Mouse (Mus musculus): Measurements from ENCODE around the gene L3hypdh.

DNA sequence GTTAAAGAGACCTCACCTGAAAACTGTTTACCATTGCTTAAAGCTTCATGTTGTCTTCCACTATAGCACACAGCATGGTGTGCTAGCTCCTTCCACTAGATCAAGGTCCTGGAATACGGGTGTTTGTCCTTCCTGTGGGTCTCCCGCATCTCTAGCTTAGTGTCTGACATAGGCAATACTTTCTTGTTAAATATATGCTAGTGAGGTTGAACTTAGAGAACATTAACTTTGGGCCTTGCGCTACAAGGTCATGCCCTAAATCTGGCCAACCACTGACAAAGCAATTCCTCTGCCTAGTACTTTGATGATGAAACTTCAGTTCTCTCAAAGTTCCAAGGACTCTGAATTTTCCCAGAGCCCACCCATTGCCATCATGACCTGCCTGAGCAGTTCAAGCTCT is 7.0 kb downstream of the L3hypdh start:
- TF ChIP-seq POLR2A (IDR thresholded peaks at IDR 0.05; ENCODE audit: insufficient read length, low read depth): no peak
- TF ChIP-seq POLR2AphosphoS2 (IDR thresholded peaks at IDR 0.05; ENCODE audit: insufficient read length, low read depth): no peak
- no peak for TF ChIP-seq MYOG (IDR thresholded peaks at IDR 0.05; ENCODE audit: control insufficient read depth in 1 of 3, insufficient read depth in 1 of 3, insufficient read length in 2 of 3, low read depth in 2 of 3)

Measured in myocyte (in vitro differentiated cells).